Mouse (Mus musculus) testis, adult 2 months (tissue): Measurements from ENCODE around the gene Mlf2.

Experiments
- CTCF ChIP-seq: fragments of 200-500 bp; IDR thresholded peaks from 2 replicates; pipeline ENCODE4 v1.5.1; 2012; ENCODE audit warnings: low read depth, mild to moderate bottlenecking, inconsistent platforms, low read length, moderate library complexity; ENCODE audit not compliant: control insufficient read depth, insufficient read depth, insufficient replicate concordance
- POLR2A ChIP-seq: fragments of 200-500 bp; IDR thresholded peaks from 2 replicates; pipeline ENCODE4 v1.6.1; 2012; ENCODE audit warnings: low read depth, mild to moderate bottlenecking, inconsistent platforms, low read length, moderate library complexity; ENCODE audit not compliant: control insufficient read depth

DNA sequence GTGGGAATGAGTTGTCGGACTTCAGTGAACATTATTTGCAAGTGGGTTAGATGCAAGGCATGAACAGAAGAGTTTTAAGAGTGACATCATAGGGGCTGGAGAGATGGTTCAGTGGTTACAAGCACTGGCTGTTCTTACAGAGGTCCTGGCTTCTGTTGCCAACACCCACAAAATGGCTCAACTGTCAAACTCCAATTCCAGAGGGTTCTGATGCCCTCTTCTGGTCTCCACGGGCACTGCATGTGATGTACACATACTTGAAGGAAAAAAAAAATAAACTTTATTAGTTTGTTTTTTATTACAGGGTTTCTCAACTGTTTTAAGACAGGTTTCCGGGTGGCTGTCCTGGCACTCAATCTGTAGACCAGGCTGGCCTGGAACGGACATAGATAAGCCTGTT, 36.6 kb downstream of the Mlf2 start:
- TF ChIP-seq CTCF (no peak), POLR2A (no peak)
